In genomic region chr12:35853159-35853558, GRCm38 (mm10) we compare ENCODE assay signal across 9 mouse cellular contexts.
A peak's percentile ranks its signal among the peaks of the same experiment; 100 is the strongest.
DNase-seq lines count a peak whose midpoint lies in the region; ATAC-seq and TF ChIP-seq lines count a peak whose summit lies in the region.
"Had no signal": no experiment of that assay in that cellular context is flagged by ENCODE, and none has a peak within 500 bp of the region (broad histone marks: within the 10 kb centered on the region; RNA-seq: fewer than 3 reads in every experiment).

No protein-coding gene starts in this region.

- H3K4me2 ChIP-seq in stomach, postnatal 0 days (replicated peaks; ENCODE audit: low read depth), result no peak overlapping the region

- H3K27ac ChIP-seq in stomach, postnatal 0 days (replicated peaks), result no peak overlapping the region

- WGBS in stomach, postnatal 0 days, result 51% methylated on average over 4 of the region's 4 CpGs

- peak; percentile 63; the same call in 1 of the 2 replicates for ATAC-seq in stomach, postnatal 0 days (ENCODE audit: low FRiP score, low TSS enrichment)

- no peak overlapping the region for H3K4me3 ChIP-seq in stomach, postnatal 0 days (ENCODE audit: low read depth, low read length)
- H3K4me3 ChIP-seq: megakaryocyte, embryonic 14.5 days had no signal

- no peaks in the 10 kb centered on the region for H3K9me3 ChIP-seq in stomach, postnatal 0 days (ENCODE audit: control insufficient read depth, low read length)
- H3K9me3 ChIP-seq: megakaryocyte, embryonic 14.5 days had no signal

- no peak overlapping the region for H3K9ac ChIP-seq in stomach, postnatal 0 days (ENCODE audit: low read length)

- no peak for TF ChIP-seq CTCF in stomach, postnatal 0 days (IDR thresholded peaks at IDR 0.05; ENCODE audit: low read depth)

- no peak for TF ChIP-seq EP300 in stomach, postnatal 0 days (optimal IDR thresholded peaks at IDR 0.05)

- peak; percentile 22 to 39 for DNase-seq in cerebellum, postnatal 14 days
- no peak for DNase-seq in cerebellum, postnatal 25 days
- DNase-seq in urinary bladder, postnatal 14 days (ENCODE audit: low spot score), result peak; percentile 55
- no peak for DNase-seq in urinary bladder, adult 2 months (ENCODE audit: low spot score)
- peak; percentile 20 to 46 for DNase-seq in left cerebral cortex, adult 18-20 months (ENCODE audit: low spot score in 2 of 2)
- DNase-seq in stomach, postnatal 0 days (ENCODE audit: low spot score), result no peak
- DNase-seq in spleen, postnatal 14 days (ENCODE audit: low spot score in 2 of 2), result no peak
- no peak for DNase-seq in ovary, postnatal 14 days (ENCODE audit: low spot score)

- H3K27me3 ChIP-seq in stomach, postnatal 0 days (ENCODE audit: control insufficient read depth, insufficient read depth, low read length), result no peaks in the 10 kb centered on the region
- H3K27me3 ChIP-seq: megakaryocyte, embryonic 14.5 days had no signal

- H3K36me3 ChIP-seq in stomach, postnatal 0 days (ENCODE audit: control insufficient read depth, insufficient read depth, low read length), result no peaks in the 10 kb centered on the region

- H3K4me1 ChIP-seq in stomach, postnatal 0 days (replicated peaks; ENCODE audit: control insufficient read depth, insufficient read depth), result no peaks in the 10 kb centered on the region
- H3K4me1 ChIP-seq: megakaryocyte, embryonic 14.5 days had no signal

Comparison
In these comparisons a context has a peak if more than half of its experiments do, and no peak if none do; other contexts are left out.
1. DNase-seq: peak in cerebellum, postnatal 14 days (2 of 2), urinary bladder, postnatal 14 days (single experiment) and left cerebral cortex, adult 18-20 months (2 of 2); none in cerebellum, postnatal 25 days (0 of 2), urinary bladder, adult 2 months (single experiment), stomach, postnatal 0 days (single experiment), spleen, postnatal 14 days (0 of 2) and ovary, postnatal 14 days (single experiment).